Mouse (Mus musculus) ZHBTc4 (cell line): Measurements from ENCODE around the gene Igbp1b.

ENCODE experiments used
- DNase-seq: peaks from one replicate; pipeline ENCODE4 v3.0.0-alpha.2; 2011; ENCODE audit warnings: low read depth, low spot score

Igbp1b gene

GRCm38 (mm10) chr6:138658516-138658915, at the start of gene Igbp1b:
Igbp1b (minus strand) TSS chr6:138658544.
- DNase-seq, result no peak

- no peak for DNase-seq
Measured at GRCm38 (mm10) chr6:138682959-138683358, 24.6 kb upstream of the Igbp1b start.

- DNase-seq, result no peak
Measured at GRCm38 (mm10) chr6:138672704-138673141, 14.4 kb upstream of the Igbp1b start.

- DNase-seq, result no peak
Measured at GRCm38 (mm10) chr6:138665416-138665815, 7.1 kb upstream of the Igbp1b start.

- DNase-seq, result no peak
Measured at GRCm38 (mm10) chr6:138645604-138646003, 12.7 kb downstream of the Igbp1b start.

GRCm38 (mm10) chr6:138639351-138639750, 19.0 kb downstream of the Igbp1b start:
- no peak for DNase-seq

- DNase-seq, result no peak
Measured at GRCm38 (mm10) chr6:138620786-138621185, 37.6 kb downstream of the Igbp1b start.

GRCm38 (mm10) chr6:138618396-138618795, 39.9 kb downstream of the Igbp1b start:
- DNase-seq, result no peak
